Mouse (Mus musculus): Measurements from ENCODE around the gene Helz. TPM values are rescaled to one million over a fixed set of nuclear protein-coding genes. Genes with fewer than 3 reads are reported as not detected.
"Not testable (repeated sequence)": the region's sequence is repeated elsewhere in the genome, so short reads cannot be mapped to it uniquely, and the experiment has no call there.

Helz gene
- polyA plus RNA-seq, 2 experiments from 2014 or later: 23.9 to 30.6 TPM

- no peak for ATAC-seq
Observed at GRCm38 (mm10) chr11:107548204-107548975, 660 bp downstream of the Helz start.

GRCm38 (mm10) chr11:107559874-107560273, 12.1 kb downstream of the Helz start:
- no peak for ATAC-seq

GRCm38 (mm10) chr11:107567431-107567830, 19.7 kb downstream of the Helz start:
- no peak for ATAC-seq

GRCm38 (mm10) chr11:107568466-107568995, 20.8 kb downstream of the Helz start:
- no peak for ATAC-seq

- ATAC-seq: not testable (repeated sequence)
Observed at GRCm38 (mm10) chr11:107570891-107571290, 23.2 kb downstream of the Helz start.

GRCm38 (mm10) chr11:107571318-107571717, 23.6 kb downstream of the Helz start:
- no peak for ATAC-seq

GRCm38 (mm10) chr11:107572551-107572950, 24.8 kb downstream of the Helz start:
- ATAC-seq: no peak

GRCm38 (mm10) chr11:107573061-107573692, 25.4 kb downstream of the Helz start:
- ATAC-seq: no peak

GRCm38 (mm10) chr11:107573847-107574246, 26.1 kb downstream of the Helz start:
- no peak for ATAC-seq

- ATAC-seq: no peak
Observed at GRCm38 (mm10) chr11:107574811-107575705, 27.3 kb downstream of the Helz start.

- ATAC-seq: no peak
Observed at GRCm38 (mm10) chr11:107576186-107576585, 28.5 kb downstream of the Helz start.

GRCm38 (mm10) chr11:107577400-107577799, 29.7 kb downstream of the Helz start:
- no peak for ATAC-seq

- no peak for ATAC-seq
Observed at GRCm38 (mm10) chr11:107578226-107578625, 30.5 kb downstream of the Helz start.

GRCm38 (mm10) chr11:107580786-107581185, 33.1 kb downstream of the Helz start:
- no peak for ATAC-seq

GRCm38 (mm10) chr11:107584660-107585451, 37.1 kb downstream of the Helz start:
- no peak for ATAC-seq

- ATAC-seq: not testable (repeated sequence)
Observed at GRCm38 (mm10) chr11:107586129-107586528, 38.4 kb downstream of the Helz start.

- no peak for ATAC-seq
Observed at GRCm38 (mm10) chr11:107587141-107587540, 39.4 kb downstream of the Helz start.

- no peak for ATAC-seq
Observed at GRCm38 (mm10) chr11:107592575-107592974, 44.8 kb downstream of the Helz start.

- ATAC-seq: no peak
Observed at GRCm38 (mm10) chr11:107597381-107597780, 49.7 kb downstream of the Helz start.

GRCm38 (mm10) chr11:107605694-107606093, 58.0 kb downstream of the Helz start:
- ATAC-seq: no peak

- no peak for ATAC-seq
Observed at GRCm38 (mm10) chr11:107613906-107614305, 66.2 kb downstream of the Helz start.

GRCm38 (mm10) chr11:107615696-107616095, 68.0 kb downstream of the Helz start:
- no peak for ATAC-seq

All from activated CD4-positive, CD25-positive, alpha-beta regulatory T cell, adult 4 months (primary cell).